In the genomic region with DNA sequence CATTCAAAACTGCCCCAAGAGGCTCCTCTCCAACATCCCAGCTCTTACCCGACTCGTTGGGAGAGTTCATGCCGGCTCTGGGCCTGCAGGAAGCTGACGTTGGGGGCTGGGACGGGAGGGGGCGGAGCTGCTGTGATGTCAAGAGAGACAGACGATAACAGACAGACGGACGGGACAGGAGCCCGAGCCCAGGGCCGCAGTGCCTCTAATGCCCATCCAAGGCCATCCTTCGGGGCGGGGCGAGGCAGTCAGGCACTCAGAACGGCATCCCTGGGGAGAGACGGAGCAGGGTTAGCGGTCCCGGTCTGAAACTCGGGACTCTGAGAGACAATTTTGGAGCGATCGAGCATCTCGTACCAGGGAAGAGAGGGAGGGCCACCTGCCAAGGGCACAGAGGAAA, we compare ENCODE assay signal across 9 mouse cellular contexts. TPM values are rescaled to one million over a fixed set of nuclear protein-coding genes. Genes with fewer than 3 reads are reported as not detected.
DNase-seq lines count a peak whose midpoint lies in the region; ATAC-seq and TF ChIP-seq lines count a peak whose summit lies in the region.
"Had no signal": no experiment of that assay in that cellular context is flagged by ENCODE, and none has a peak within 500 bp of the region (broad histone marks: within the 10 kb centered on the region; RNA-seq: fewer than 3 reads in every experiment).

No protein-coding gene starts in this region.

- intact Hi-C loops in heart, adult 2 months (cut with DNase I), result loop anchor here (1.0 kb wide), 1 partner anchor 14 kb away; no protein-coding TSS in a partner anchor
- intact Hi-C loops in heart, postnatal 36 days (cut with DNase I), result loop anchor here (2.0 kb wide), 1 partner anchor 34 kb away; no protein-coding TSS in a partner anchor

- peaks cover 5% of the 10 kb centered on the region; the same call in 1 of the 2 replicates for H3K79me2 ChIP-seq in heart, adult 2 months (replicated peaks; ENCODE audit: control insufficient read depth, insufficient read depth, low read length)

- peaks cover 43% of the 10 kb centered on the region for H3K4me1 ChIP-seq in heart, adult 2 months (ENCODE audit: control insufficient read depth, insufficient read depth, low read length)
- peaks cover 61 to 97% of the 10 kb centered on the region in 2 experiments for H3K4me1 ChIP-seq in heart, embryonic 14.5 days (ENCODE audit: control insufficient read depth in 2 of 2, insufficient read depth in 2 of 2, low read length in 2 of 2)
- H3K4me1 ChIP-seq in stomach, embryonic 15.5 days, result peaks cover 73% of the 10 kb centered on the region

- no peaks in the 10 kb centered on the region for H3K9me3 ChIP-seq in heart, embryonic 14.5 days (ENCODE audit: control insufficient read depth, low read length)
- no peaks in the 10 kb centered on the region for H3K9me3 ChIP-seq in stomach, embryonic 15.5 days

- no peak for TF ChIP-seq CTCF in heart, adult 2 months (IDR thresholded peaks at IDR 0.05)

- H3K27me3 ChIP-seq in heart, adult 2 months (ENCODE audit: control insufficient read depth, insufficient read depth, low read length), result no peaks in the 10 kb centered on the region
- H3K27me3 ChIP-seq in heart, embryonic 14.5 days (ENCODE audit: control insufficient read depth, insufficient read depth, low read length), result no peaks in the 10 kb centered on the region
- no peaks in the 10 kb centered on the region for H3K27me3 ChIP-seq in stomach, embryonic 15.5 days (replicated peaks)
- H3K27me3 ChIP-seq: Patski had no signal

- no peak for TF ChIP-seq POLR2A in heart, adult 2 months (IDR thresholded peaks at IDR 0.05; ENCODE audit: insufficient read depth, low read depth, low read length)

- TF ChIP-seq EP300 in heart, adult 2 months (IDR thresholded peaks at IDR 0.05; ENCODE audit: insufficient read depth, low read depth, low read length), result 0 out of 2 replicates have a peak, but pooled peaks have one; percentile 23

- ATAC-seq in heart, embryonic 14.5 days (ENCODE audit: insufficient number of reproducible peaks, insufficient read depth, low FRiP score, low read depth), result no peak
- ATAC-seq in stomach, embryonic 15.5 days (ENCODE audit: insufficient read depth, low FRiP score, low read depth), result no peak
- ATAC-seq: Patski had no signal

- WGBS in heart, adult 2 months, result 3% methylated on average over 22 of the region's 22 CpGs
- 8% methylated on average over 22 of the region's 22 CpGs for WGBS in heart, embryonic 14.5 days
- 17% methylated on average over 22 of the region's 22 CpGs for WGBS in stomach, embryonic 15.5 days

- H3K4me3 ChIP-seq in heart, adult 2 months, result peak overlapping the region; percentile 36
- peak overlapping the region in 1 of 2 experiments; percentile 13; a peak in 1 of 4 replicates for H3K4me3 ChIP-seq in heart, embryonic 14.5 days (ENCODE audit: control insufficient read depth in 1 of 2, insufficient read depth in 1 of 2, low read depth in 1 of 2, low read length in 2 of 2)
- H3K4me3 ChIP-seq in stomach, embryonic 15.5 days (replicated peaks), result no peak overlapping the region; the same call in 1 of the 2 replicates

- H3K4me2 ChIP-seq in heart, embryonic 14.5 days (ENCODE audit: low read length), result peak overlapping the region; percentile 58
- H3K4me2 ChIP-seq in stomach, embryonic 15.5 days, result peak overlapping the region; percentile 46

- DNase-seq in heart, adult 2 months, result peak; percentile 69 to 70
- DNase-seq in heart, postnatal 36 days, result no peak
- DNase-seq in adrenal gland, postnatal 14 days, result peak; percentile 76
- peak; percentile 69 for DNase-seq in liver
- DNase-seq in testis, postnatal 10 days (ENCODE audit: low spot score), result no peak
- DNase-seq in spleen, postnatal 36 days (ENCODE audit: low spot score in 2 of 2), result no peak

- peak overlapping the region; percentile 55 for H3K9ac ChIP-seq in heart, adult 2 months (ENCODE audit: low read depth, low read length)
- peak overlapping the region; percentile 64 for H3K9ac ChIP-seq in heart, embryonic 14.5 days (ENCODE audit: low read length)
- H3K9ac ChIP-seq in stomach, embryonic 15.5 days, result no peak overlapping the region

- peak overlapping the region; percentile 67 for H3K27ac ChIP-seq in heart, adult 2 months
- no peak overlapping the region; a peak in 1 of 4 replicates for H3K27ac ChIP-seq in heart, embryonic 14.5 days (replicated peaks in 1 of 2; ENCODE audit: control insufficient read depth in 1 of 2, insufficient read depth in 1 of 2, low read depth in 2 of 2, low read length in 2 of 2)
- H3K27ac ChIP-seq in stomach, embryonic 15.5 days, result 0 out of 2 replicates have a peak overlapping the region, but pooled peaks have one; percentile 28

- H3K36me3 ChIP-seq in heart, adult 2 months (ENCODE audit: control insufficient read depth, insufficient read depth, low read length), result peaks cover 6% of the 10 kb centered on the region; the same call in 1 of the 2 replicates
- peaks cover 14% of the 10 kb centered on the region for H3K36me3 ChIP-seq in heart, embryonic 14.5 days (ENCODE audit: control insufficient read depth, insufficient read depth, low read length)
- H3K36me3 ChIP-seq in stomach, embryonic 15.5 days, result no peaks in the 10 kb centered on the region; the same call in 1 of the 2 replicates

RNA-seq across cellular contexts. Expression of a gene that starts 5.3 kb away (rescaled TPM):
- 100 to 1,000 TPM; 113 to 137 TPM for total RNA-seq in heart, adult 2 months (2021)
- 92.6 and 98.5 TPM in 2 replicates for polyA plus RNA-seq in heart, adult 2 months (2012; rRNA removed)
- 100 to 1,000 TPM; 141 to 143 TPM for total RNA-seq in heart, postnatal 36 days (2021)
- 81.1 and 83.7 TPM in 2 replicates for total RNA-seq in adrenal gland, postnatal 14 days (2021)
- 52.1 and 54.5 TPM in 2 replicates for polyA plus RNA-seq in heart, embryonic 14.5 days (2014; fragmentation: Nextera tagmentation; extraction: Ambion mirVana)
- 68.7 and 71.3 TPM in 2 replicates for polyA plus RNA-seq in stomach, embryonic 15.5 days (2015; fragmentation: Nextera tagmentation; extraction: Ambion mirVana)

RNA-seq across cellular contexts. Expression of a gene that starts 24.0 kb away (rescaled TPM):
- total RNA-seq in heart, adult 2 months (2021), result under 1 TPM; 0.26 to 0.32 TPM
- polyA plus RNA-seq in heart, adult 2 months (2012; rRNA removed), result 0.45 and 0.56 TPM in 2 replicates
- total RNA-seq in heart, postnatal 36 days (2021), result under 1 TPM; 0.14 to 0.25 TPM
- total RNA-seq in adrenal gland, postnatal 14 days (2021), result 1.7 and 2.3 TPM in 2 replicates
- polyA plus RNA-seq in heart, embryonic 14.5 days (2014; fragmentation: Nextera tagmentation; extraction: Ambion mirVana), result 8.7 and 10.3 TPM in 2 replicates
- polyA plus RNA-seq in stomach, embryonic 15.5 days (2015; fragmentation: Nextera tagmentation; extraction: Ambion mirVana), result 11.4 and 11.7 TPM in 2 replicates

RNA-seq across cellular contexts. Expression of a gene that starts 35.3 kb away (rescaled TPM):
- 10 to 100 TPM; 44.8 to 50.6 TPM for total RNA-seq in heart, adult 2 months (2021)
- polyA plus RNA-seq in heart, adult 2 months (2012; rRNA removed), result 89.9 and 95.3 TPM in 2 replicates
- 10 to 100 TPM; 45.1 to 47.3 TPM for total RNA-seq in heart, postnatal 36 days (2021)
- total RNA-seq in adrenal gland, postnatal 14 days (2021), result 82.8 and 83.7 TPM in 2 replicates
- polyA plus RNA-seq in heart, embryonic 14.5 days (2014; fragmentation: Nextera tagmentation; extraction: Ambion mirVana), result 24.8 and 27.8 TPM in 2 replicates
- 29.6 and 32.1 TPM in 2 replicates for polyA plus RNA-seq in stomach, embryonic 15.5 days (2015; fragmentation: Nextera tagmentation; extraction: Ambion mirVana)

RNA-seq across cellular contexts. Expression of a gene that starts 39.6 kb away (rescaled TPM):
- total RNA-seq in heart, adult 2 months (2021), result 10 to 100 TPM; 49.4 to 50.2 TPM
- 32.5 and 42.4 TPM in 2 replicates for polyA plus RNA-seq in heart, adult 2 months (2012; rRNA removed)
- 10 to 100 TPM; 44.7 to 52.6 TPM for total RNA-seq in heart, postnatal 36 days (2021)
- 78.7 and 81.0 TPM in 2 replicates for total RNA-seq in adrenal gland, postnatal 14 days (2021)
- polyA plus RNA-seq in heart, embryonic 14.5 days (2014; fragmentation: Nextera tagmentation; extraction: Ambion mirVana), result 60.3 and 62.1 TPM in 2 replicates
- polyA plus RNA-seq in stomach, embryonic 15.5 days (2015; fragmentation: Nextera tagmentation; extraction: Ambion mirVana), result 110 and 112 TPM in 2 replicates

RNA-seq across cellular contexts. Expression of a gene that starts 43.9 kb away (rescaled TPM):
- total RNA-seq in heart, adult 2 months (2021), result 1 to 10 TPM in 1 of 2 experiments, under 1 TPM in 1; 0.89 to 1.1 TPM
- polyA plus RNA-seq in heart, adult 2 months (2012; rRNA removed), result 0.70 and 0.74 TPM in 2 replicates
- total RNA-seq in heart, postnatal 36 days (2021), result 1 to 10 TPM in 1 of 2 experiments, under 1 TPM in 1; 0.73 to 1.1 TPM
- total RNA-seq in adrenal gland, postnatal 14 days (2021), result 0.11 and 0.19 TPM in 2 replicates
- 0.09 and 0.11 TPM in 2 replicates for polyA plus RNA-seq in heart, embryonic 14.5 days (2014; fragmentation: Nextera tagmentation; extraction: Ambion mirVana)
- polyA plus RNA-seq in stomach, embryonic 15.5 days (2015; fragmentation: Nextera tagmentation; extraction: Ambion mirVana), result 0.09 TPM in 1 of 2 replicates, not detected in the other

Comparison
In these comparisons a context has a peak if more than half of its experiments do, and no peak if none do; other contexts are left out.
1. DNase-seq: peak in heart, adult 2 months (2 of 2), adrenal gland, postnatal 14 days (single experiment) and liver (single experiment); none in heart, postnatal 36 days (0 of 2), testis, postnatal 10 days (single experiment) and spleen, postnatal 36 days (0 of 2).
2. H3K27ac ChIP-seq: peak in heart, adult 2 months (single experiment) and stomach, embryonic 15.5 days (single experiment); none in heart, embryonic 14.5 days (0 of 2).